Mouse (Mus musculus) limb, embryonic 10.5 days (tissue): ENCODE data around the gene Scfd2. TPM values are rescaled to one million over a fixed set of nuclear protein-coding genes. Genes with fewer than 3 reads are reported as not detected.
A peak's percentile ranks its signal among the peaks of the same experiment; 100 is the strongest.

Source experiments
- DNase-seq: peaks from one replicate; pipeline ENCODE4 v3.0.0-alpha.2; 2017; ENCODE audit warnings: low spot score
- H3K27ac ChIP-seq: fragments of 300-500 bp; sonication (generic); 2 replicates; pipeline ENCODE4 v1.5.1; 2016; ENCODE audit warnings: mild to moderate bottlenecking
- H3K27me3 ChIP-seq: fragments of 300-500 bp; sonication (generic); 2 replicates; pipeline ENCODE4 v1.6.1; 2016; ENCODE audit warnings: low read depth, mild to moderate bottlenecking; ENCODE audit not compliant: poor library complexity, severe bottlenecking
- H3K36me3 ChIP-seq: fragments of 300-500 bp; sonication (generic); 2 replicates; pipeline ENCODE4 v1.6.1; 2016; ENCODE audit warnings: mild to moderate bottlenecking, moderate library complexity
- H3K4me1 ChIP-seq: fragments of 300-500 bp; sonication (generic); 2 replicates; pipeline ENCODE4 v1.6.1; 2016
- H3K4me3 ChIP-seq: fragments of 300-500 bp; sonication (generic); 2 replicates; pipeline ENCODE4 v1.5.1; 2016; ENCODE audit warnings: mild to moderate bottlenecking, moderate library complexity
- H3K9me3 ChIP-seq: fragments of 300-500 bp; sonication (generic); replicated peaks from 2 replicates; pipeline ENCODE4 v1.6.1; 2016; ENCODE audit warnings: mild to moderate bottlenecking
- WGBS: fragments of 180-500 bp; shearing (Covaris S2); methylation state at CpG from one replicate; pipeline ENCODE4 v1.1.7; 2016; 5-methylcytosine and 5-hydroxymethylcytosine counted together
- polyA plus RNA-seq: library from polyadenylated mRNA; unstranded; fragments of >200 nt; fragmentation: Nextera tagmentation; extraction: Ambion mirVana; gene quantifications from 2 replicates; pipeline ENCODE4 v1.2.1, GENCODE M21; 2016

Gene Scfd2
- polyA plus RNA-seq, 1 experiment from 2014 or later = 18.1 TPM

- H3K27ac ChIP-seq = peak overlapping the region; percentile 58; the same call in 1 of the 2 replicates
- H3K4me1 ChIP-seq = peaks cover 64% of the 10 kb centered on the region
- no peaks in the 10 kb centered on the region for H3K9me3 ChIP-seq
- DNase-seq = no peak
- 77% methylated on average over 4 of the region's 4 CpGs for WGBS
- H3K4me3 ChIP-seq = no peak overlapping the region
- H3K27me3 ChIP-seq = no peaks in the 10 kb centered on the region
- no peaks in the 10 kb centered on the region for H3K36me3 ChIP-seq
These were observed 321.9 kb downstream of the Scfd2 start for GRCm38 (mm10) chr5:74209640-74210039.

DNA sequence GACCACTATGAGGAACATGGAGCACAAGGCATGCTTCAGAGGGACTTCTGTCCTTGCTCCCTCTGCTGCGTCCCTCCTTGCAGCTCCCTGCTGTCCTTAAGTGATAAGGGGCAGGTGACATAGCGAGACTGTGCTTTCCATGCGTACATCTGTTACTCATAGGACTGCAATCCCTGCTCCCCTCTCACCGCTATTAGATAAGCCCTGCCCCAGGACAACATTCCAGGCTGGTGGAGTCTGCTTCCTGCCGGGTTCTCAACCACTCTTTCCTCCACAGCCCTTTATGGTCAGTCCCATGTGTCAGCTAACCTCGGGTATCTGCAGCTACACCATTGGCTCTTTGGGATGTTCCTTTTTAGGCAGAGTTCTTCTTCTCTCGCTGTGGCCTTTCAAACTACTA, 323.1 kb downstream of the Scfd2 start:
- peaks cover 59% of the 10 kb centered on the region for H3K4me1 ChIP-seq
- H3K36me3 ChIP-seq = 0 out of 2 replicates have a peak, but pooled peaks cover 4% of the 10 kb centered on the region
- DNase-seq = no peak
- no peaks in the 10 kb centered on the region for H3K27me3 ChIP-seq
- H3K27ac ChIP-seq = peak overlapping the region; percentile 65
- H3K4me3 ChIP-seq = no peak overlapping the region
- WGBS = 47% methylated on average over 7 of the region's 7 CpGs
- H3K9me3 ChIP-seq = no peaks in the 10 kb centered on the region

DNA sequence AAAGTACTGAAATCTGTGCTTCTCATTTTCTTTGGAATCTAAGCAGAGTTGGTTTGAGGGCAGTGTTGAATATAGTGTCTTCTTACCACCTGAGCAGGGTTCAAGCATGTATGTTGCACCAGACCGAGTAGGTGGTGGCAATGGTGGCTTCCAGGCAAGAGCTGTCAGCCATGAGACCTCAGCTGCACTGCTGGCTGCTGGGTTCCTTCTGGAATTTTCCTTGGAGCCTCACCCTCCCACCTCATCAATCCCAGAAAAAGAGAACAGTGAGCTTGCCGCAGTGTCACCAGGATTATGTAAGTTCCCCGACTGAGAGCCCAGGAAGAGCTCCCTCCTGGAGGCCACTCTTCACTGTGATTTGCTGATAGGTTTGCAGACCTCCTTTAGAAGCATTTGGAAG, 324.4 kb downstream of the Scfd2 start:
- Histone ChIP-seq H3K4me3 (no peak overlapping the region), H3K27ac (no peak overlapping the region), H3K4me1 (peaks cover 63% of the 10 kb centered on the region), H3K9me3 (no peaks in the 10 kb centered on the region), H3K27me3 (no peaks in the 10 kb centered on the region), H3K36me3 (peaks cover 8% of the 10 kb centered on the region; the same call in 1 of the 2 replicates)
- 83% methylated on average over 3 of the region's 3 CpGs for WGBS
- DNase-seq = no peak

DNA sequence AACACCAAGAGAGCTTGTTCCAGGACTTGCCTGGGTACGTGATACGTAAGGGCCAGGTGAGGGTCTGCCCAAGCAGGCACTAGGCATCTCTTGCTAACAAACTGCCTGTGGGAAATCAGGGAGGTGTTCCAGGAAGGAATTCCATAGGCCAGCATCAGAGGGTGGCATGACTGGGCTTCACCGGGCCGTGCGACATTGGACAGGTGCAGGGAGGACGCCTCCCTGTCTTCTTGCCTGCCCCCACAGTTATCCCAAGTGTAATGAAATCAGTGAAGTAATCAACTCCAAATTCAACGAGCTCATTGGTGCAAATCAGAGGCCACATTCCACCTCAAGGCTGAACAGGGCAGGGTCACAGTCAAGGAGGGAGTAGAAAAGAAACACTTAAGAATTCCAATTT, 324.9 kb downstream of the Scfd2 start:
- 91% methylated on average over 7 of the region's 7 CpGs for WGBS
- Histone ChIP-seq H3K4me1 (peaks cover 68% of the 10 kb centered on the region), H3K36me3 (peaks cover 8% of the 10 kb centered on the region; the same call in 1 of the 2 replicates), H3K27me3 (no peaks in the 10 kb centered on the region), H3K9me3 (no peaks in the 10 kb centered on the region), H3K27ac (peak overlapping the region; percentile 72; the same call in 1 of the 2 replicates), H3K4me3 (no peak overlapping the region)
- no peak for DNase-seq

- H3K4me3 ChIP-seq = no peak overlapping the region
- no peaks in the 10 kb centered on the region for H3K9me3 ChIP-seq
- H3K27me3 ChIP-seq = no peaks in the 10 kb centered on the region
- H3K36me3 ChIP-seq = peaks cover 8% of the 10 kb centered on the region; the same call in 1 of the 2 replicates
- H3K4me1 ChIP-seq = peaks cover 70% of the 10 kb centered on the region
- DNase-seq = no peak
- peak overlapping the region; percentile 72 for H3K27ac ChIP-seq
- WGBS = 85% methylated on average over 7 of the region's 7 CpGs
These were observed 325.5 kb downstream of the Scfd2 start for GRCm38 (mm10) chr5:74206038-74206437.

DNA sequence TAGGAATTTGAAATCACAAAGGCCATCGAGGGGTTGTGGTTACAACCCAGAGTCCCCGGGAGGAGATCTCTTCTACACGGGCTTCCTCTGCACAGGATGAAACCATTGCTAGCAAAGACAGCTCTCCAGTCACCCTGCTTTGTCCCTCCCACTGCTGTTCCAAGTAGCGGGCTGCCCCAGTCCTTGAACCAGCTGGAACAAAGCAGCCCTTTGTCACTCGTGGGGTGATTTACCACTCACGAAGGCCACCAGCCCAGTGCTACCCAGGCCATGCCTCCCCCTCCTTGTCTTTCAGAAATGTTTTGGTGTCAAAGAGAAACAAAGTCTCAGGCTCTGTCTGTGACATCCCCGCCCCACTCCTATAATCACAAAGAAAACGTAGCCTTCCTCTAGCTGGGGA, 326.1 kb downstream of the Scfd2 start:
- Histone ChIP-seq H3K4me1 (peaks cover 71% of the 10 kb centered on the region), H3K27ac (peak overlapping the region; percentile 72)

GRCm38 (mm10) chr5:74204465-74204864, 327.1 kb downstream of the Scfd2 start:
- H3K4me1 ChIP-seq = peaks cover 71% of the 10 kb centered on the region
- WGBS = 84% methylated on average over 5 of the region's 5 CpGs
- no peak overlapping the region for H3K4me3 ChIP-seq
- DNase-seq = no peak
- H3K27me3 ChIP-seq = no peaks in the 10 kb centered on the region
- H3K36me3 ChIP-seq = peaks cover 20% of the 10 kb centered on the region
- H3K9me3 ChIP-seq = no peaks in the 10 kb centered on the region
- no peak overlapping the region for H3K27ac ChIP-seq

More for the DNA sequence above, 326.1 kb downstream of the Scfd2 start:
- DNase-seq = no peak
- Histone ChIP-seq H3K9me3 (no peaks in the 10 kb centered on the region), H3K36me3 (peaks cover 10% of the 10 kb centered on the region), H3K27me3 (no peaks in the 10 kb centered on the region), H3K4me3 (no peak overlapping the region)
- whole genome bisulfite sequencing = 52% methylated on average over 8 of the region's 8 CpGs

- H3K36me3 ChIP-seq = peaks cover 40% of the 10 kb centered on the region
- H3K9me3 ChIP-seq = no peaks in the 10 kb centered on the region
- H3K4me3 ChIP-seq = no peak overlapping the region
- H3K4me1 ChIP-seq = peaks cover 77% of the 10 kb centered on the region
- WGBS = 78% methylated on average over 4 of the region's 4 CpGs
- no peaks in the 10 kb centered on the region for H3K27me3 ChIP-seq
- peak overlapping the region; percentile 88 for H3K27ac ChIP-seq
- no peak for DNase-seq
These were observed 329.0 kb downstream of the Scfd2 start for GRCm38 (mm10) chr5:74202515-74202914.

- 36% methylated on average over 10 of the region's 10 CpGs for WGBS
- H3K4me3 ChIP-seq = 0 out of 2 replicates have a peak overlapping the region, but pooled peaks have one; percentile 2
- H3K4me1 ChIP-seq = peaks cover 84% of the 10 kb centered on the region
- H3K36me3 ChIP-seq = peaks cover 47% of the 10 kb centered on the region
- peak; percentile 83 for DNase-seq
- H3K27ac ChIP-seq = peak overlapping the region; percentile 88
- no peaks in the 10 kb centered on the region for H3K9me3 ChIP-seq
- H3K27me3 ChIP-seq = no peaks in the 10 kb centered on the region
These were observed 329.8 kb downstream of the Scfd2 start for GRCm38 (mm10) chr5:74201570-74202357.

GRCm38 (mm10) chr5:74200481-74200880, 331.1 kb downstream of the Scfd2 start:
- H3K27ac ChIP-seq = peak overlapping the region; percentile 88
- DNase-seq = no peak
- no peaks in the 10 kb centered on the region for H3K9me3 ChIP-seq
- H3K36me3 ChIP-seq = peaks cover 51% of the 10 kb centered on the region
- H3K27me3 ChIP-seq = no peaks in the 10 kb centered on the region
- peaks cover 79% of the 10 kb centered on the region for H3K4me1 ChIP-seq
- peak overlapping the region; percentile 21 for H3K4me3 ChIP-seq
- WGBS = 84% methylated on average over 8 of the region's 8 CpGs

GRCm38 (mm10) chr5:74199793-74200192, 331.8 kb downstream of the Scfd2 start:
- peaks cover 51% of the 10 kb centered on the region for H3K36me3 ChIP-seq
- H3K27me3 ChIP-seq = no peaks in the 10 kb centered on the region
- H3K4me3 ChIP-seq = peak overlapping the region; percentile 15; the same call in 1 of the 2 replicates
- DNase-seq = no peak
- H3K9me3 ChIP-seq = no peaks in the 10 kb centered on the region
- WGBS = 88% methylated on average over 13 of the region's 13 CpGs
- H3K4me1 ChIP-seq = peaks cover 76% of the 10 kb centered on the region
- peak overlapping the region; percentile 88 for H3K27ac ChIP-seq

DNA sequence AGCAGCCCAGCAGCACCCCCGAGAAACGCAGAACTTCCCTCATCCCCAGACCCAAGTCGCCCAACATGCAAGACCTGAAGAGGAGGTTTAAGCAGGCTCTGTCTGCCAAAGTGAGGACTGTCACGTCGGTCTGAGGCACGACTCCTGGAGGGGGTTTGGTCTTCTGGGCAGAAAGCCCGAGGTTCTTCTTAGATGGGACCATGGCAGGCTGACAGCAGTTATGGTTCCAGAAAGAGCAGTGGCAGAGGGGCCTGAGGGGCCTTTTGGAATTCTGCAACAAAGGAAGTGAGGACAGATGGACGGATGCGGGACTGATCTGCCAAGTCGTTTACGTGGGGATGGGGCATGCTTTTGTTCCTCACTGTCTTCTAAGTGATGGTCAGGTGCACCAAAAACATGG, 333.1 kb downstream of the Scfd2 start:
- 85% methylated on average over 11 of the region's 11 CpGs for WGBS
- H3K9me3 ChIP-seq = no peaks in the 10 kb centered on the region
- H3K4me1 ChIP-seq = peaks cover 85% of the 10 kb centered on the region
- peak overlapping the region; percentile 88; the same call in 1 of the 2 replicates for H3K4me3 ChIP-seq
- H3K36me3 ChIP-seq = peaks cover 47% of the 10 kb centered on the region
- H3K27ac ChIP-seq = peak overlapping the region; percentile 96
- H3K27me3 ChIP-seq = no peaks in the 10 kb centered on the region
- DNase-seq = no peak

DNA sequence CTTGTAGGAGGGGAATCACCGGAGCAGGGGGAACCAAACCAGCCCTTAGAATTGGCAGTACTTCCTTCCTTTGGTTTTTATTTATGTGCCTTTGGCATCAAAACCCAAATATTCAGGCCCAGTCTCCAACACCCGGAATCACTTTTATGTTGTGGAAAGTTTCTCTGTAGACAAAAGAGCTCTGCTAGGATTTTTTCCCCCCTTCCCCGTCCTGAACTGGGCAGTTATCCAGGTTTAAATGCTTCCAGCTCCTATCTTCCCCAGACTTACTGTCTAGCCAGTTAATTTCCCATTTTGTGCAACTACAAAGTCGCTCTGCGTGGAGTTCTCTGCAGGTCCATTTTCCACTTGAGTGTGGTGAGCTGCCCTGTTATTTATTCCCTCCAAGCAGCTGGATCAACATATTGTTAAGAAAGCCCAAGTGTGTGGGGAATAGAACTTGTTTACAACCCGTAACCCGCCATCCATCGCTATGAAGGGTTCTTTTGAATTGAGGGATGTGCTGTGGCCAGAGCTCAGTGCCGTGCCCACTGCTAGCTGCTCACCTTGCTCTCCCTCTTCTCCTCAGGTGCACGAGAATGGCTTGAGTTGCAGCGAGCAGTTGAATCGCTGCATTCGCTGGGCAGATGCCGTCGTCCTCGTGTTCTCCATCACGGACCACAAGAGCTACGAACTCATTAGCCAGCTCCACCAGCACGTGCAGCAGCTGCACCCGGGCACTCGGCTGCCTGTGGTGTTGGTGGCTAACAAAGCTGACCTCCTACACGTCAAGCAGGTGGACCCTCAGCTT, 333.8 kb downstream of the Scfd2 start:
- peak overlapping the region; percentile 96 for H3K27ac ChIP-seq
- no peaks in the 10 kb centered on the region for H3K9me3 ChIP-seq
- no peak for DNase-seq
- no peaks in the 10 kb centered on the region for H3K27me3 ChIP-seq
- H3K4me1 ChIP-seq = peaks cover 89% of the 10 kb centered on the region
- peaks cover 43% of the 10 kb centered on the region for H3K36me3 ChIP-seq
- peak overlapping the region; percentile 88 for H3K4me3 ChIP-seq
- WGBS = 90% methylated on average over 22 of the region's 22 CpGs
